Mouse (Mus musculus) lung, postnatal 4 days (tissue): ENCODE measurements around the gene Fcamr.
A peak's percentile ranks its signal among the peaks of the same experiment; 100 is the strongest.

Experiments used
- DNase-seq, 2 experiments: peaks; one replicate each; pipeline ENCODE4 v3.0.0; 2021

Gene Fcamr

DNA sequence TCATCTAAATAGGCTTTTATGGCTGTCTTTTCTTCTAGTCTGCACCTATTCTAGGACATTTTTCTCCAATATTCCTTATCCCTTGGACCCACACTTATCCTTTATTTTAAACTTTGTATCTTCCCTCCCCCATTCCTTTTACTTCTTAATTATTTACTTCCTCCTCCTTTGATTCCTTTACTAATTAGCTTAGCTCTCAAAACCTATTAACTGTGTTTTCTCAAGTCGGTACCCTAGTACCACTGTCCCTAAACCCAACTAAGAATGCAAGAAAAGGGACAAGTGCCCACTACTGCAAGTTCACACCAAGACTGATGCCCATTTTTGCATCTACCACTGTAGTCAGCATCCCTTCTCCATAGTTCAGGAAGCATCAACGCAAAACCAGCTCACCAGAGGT, 55.0 kb downstream of the Fcamr start:
- DNase-seq: no peak

DNA sequence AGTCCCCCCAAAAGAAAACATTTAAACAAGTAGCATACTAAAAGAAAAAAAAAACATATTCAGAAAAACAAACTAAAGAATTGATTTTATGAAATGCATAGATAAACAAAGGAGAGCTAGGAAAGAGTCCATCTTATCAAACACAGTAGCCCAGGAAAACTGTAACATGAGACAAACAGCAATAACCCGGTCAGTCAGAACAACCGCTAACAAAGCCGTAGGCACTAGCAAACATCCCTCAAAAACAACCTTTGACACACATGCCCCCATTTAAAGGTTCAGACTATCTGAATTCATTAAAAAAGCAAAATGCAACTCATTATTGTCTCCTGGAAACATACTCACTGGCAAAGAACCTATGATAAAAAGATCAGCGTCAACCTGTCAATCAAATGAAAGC, 56.8 kb downstream of the Fcamr start:
- no peak for DNase-seq

DNA sequence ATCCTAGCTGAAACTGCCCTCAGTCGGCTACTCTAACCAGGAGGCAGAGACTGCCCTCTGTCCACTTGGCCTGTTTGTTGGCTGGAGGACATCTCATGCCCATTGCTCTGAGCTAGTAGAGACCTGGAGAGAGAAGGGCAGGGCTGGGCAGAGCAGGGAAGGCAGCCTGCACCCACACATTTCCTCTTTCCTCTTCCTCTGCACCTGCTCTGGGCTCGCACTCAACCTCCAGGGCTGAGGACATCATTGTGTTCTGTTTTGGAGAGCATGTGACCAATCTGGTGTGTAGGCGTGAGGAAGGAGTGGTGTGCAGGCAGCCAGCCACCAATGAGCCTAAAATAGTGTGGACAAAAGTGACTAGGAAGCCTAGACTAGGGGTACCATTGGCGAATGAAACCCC, 63.5 kb downstream of the Fcamr start:
- DNase-seq: peak in 1 of 2 experiments; percentile 38
